Mouse (Mus musculus): ENCODE data around the gene Ptpn22.

Gene Ptpn22

GRCm38 (mm10) chr3:103927511-103927910, 67.9 kb downstream of the Ptpn22 start:
- DNase-seq (ENCODE audit: low read depth, low spot score), result peak; percentile 59

GRCm38 (mm10) chr3:103944794-103945562, 85.4 kb downstream of the Ptpn22 start:
- Histone ChIP-seq H3K27me3 (ENCODE audit: control insufficient read depth, insufficient read depth, low read length, poor library complexity, severe bottlenecking) (no peaks in the 10 kb centered on the region), H3K36me3 (ENCODE audit: control insufficient read depth, insufficient read depth, low read length, poor library complexity, severe bottlenecking) (no peaks in the 10 kb centered on the region)
- no peak for DNase-seq (ENCODE audit: low read depth, low spot score)

More at GRCm38 (mm10) chr3:103927511-103927910, 67.9 kb downstream of the Ptpn22 start:
- Histone ChIP-seq H3K27me3 (ENCODE audit: control insufficient read depth, insufficient read depth, low read length, poor library complexity, severe bottlenecking) (no peaks in the 10 kb centered on the region), H3K36me3 (ENCODE audit: control insufficient read depth, insufficient read depth, low read length, poor library complexity, severe bottlenecking) (peaks cover 2% of the 10 kb centered on the region; the same call in 1 of the 2 replicates)

GRCm38 (mm10) chr3:103948666-103949065, 89.1 kb downstream of the Ptpn22 start:
- peak; percentile 65 for DNase-seq (ENCODE audit: low read depth, low spot score)
- no peaks in the 10 kb centered on the region for H3K27me3 ChIP-seq (ENCODE audit: control insufficient read depth, insufficient read depth, low read length, poor library complexity, severe bottlenecking)

GRCm38 (mm10) chr3:103960622-103961021, 101.0 kb downstream of the Ptpn22 start:
- Histone ChIP-seq H3K36me3 (ENCODE audit: control insufficient read depth, insufficient read depth, low read length, poor library complexity, severe bottlenecking) (peaks cover 7% of the 10 kb centered on the region), H3K27me3 (ENCODE audit: control insufficient read depth, insufficient read depth, low read length, poor library complexity, severe bottlenecking) (no peaks in the 10 kb centered on the region)
- DNase-seq (ENCODE audit: low read depth, low spot score), result no peak

More at GRCm38 (mm10) chr3:103948666-103949065, 89.1 kb downstream of the Ptpn22 start:
- no peaks in the 10 kb centered on the region for H3K36me3 ChIP-seq (ENCODE audit: control insufficient read depth, insufficient read depth, low read length, poor library complexity, severe bottlenecking)
